Mouse (Mus musculus) right cerebral cortex, postnatal 4 days (tissue): ENCODE data around the gene Rab27a.
"Not testable (repeated sequence)": the region's sequence is repeated elsewhere in the genome, so short reads cannot be mapped to it uniquely, and the experiment has no call there.

Experiments
- DNase-seq: peaks from one replicate; pipeline ENCODE4 v3.0.0-alpha.2; 2022

Rab27a gene

GRCm38 (mm10) chr9:73094580-73094979 lies 49.9 kb downstream of the Rab27a start:
- no peak for DNase-seq

GRCm38 (mm10) chr9:73097898-73098297 lies 53.2 kb downstream of the Rab27a start:
- no peak for DNase-seq

GRCm38 (mm10) chr9:73101536-73101935 lies 56.9 kb downstream of the Rab27a start, which contains the start of gene Khdc3:
Gene Khdc3 (plus strand): TSS chr9:73101836.
- no peak for DNase-seq

- no peak for DNase-seq
These were observed 57.5 kb downstream of the Rab27a start, which contains the start of gene Gm20509 for GRCm38 (mm10) chr9:73102181-73102580. Gene Gm20509 (plus strand): TSS chr9:73102470.

- peak; percentile 23 for DNase-seq
These were observed 58.7 kb downstream of the Rab27a start for GRCm38 (mm10) chr9:73103159-73103879.

- no peak for DNase-seq
These were observed 59.2 kb downstream of the Rab27a start for GRCm38 (mm10) chr9:73103880-73104198.

GRCm38 (mm10) chr9:73105141-73105540 lies 60.5 kb downstream of the Rab27a start:
- no peak for DNase-seq

GRCm38 (mm10) chr9:73105771-73106170 lies 61.1 kb downstream of the Rab27a start:
- DNase-seq = no peak

- peak; percentile 71 for DNase-seq
These were observed 68.6 kb downstream of the Rab27a start, which contains the start of gene Rsl24d1 for GRCm38 (mm10) chr9:73112919-73113906. Gene Rsl24d1 (plus strand): TSS chr9:73113426.

- DNase-seq = not testable (repeated sequence)
These were observed 72.0 kb downstream of the Rab27a start for GRCm38 (mm10) chr9:73116704-73117103.

- DNase-seq = no peak
These were observed 73.4 kb downstream of the Rab27a start for GRCm38 (mm10) chr9:73118012-73118411.

- peak; percentile 37 for DNase-seq
These were observed 77.1 kb downstream of the Rab27a start for GRCm38 (mm10) chr9:73121735-73122134.

GRCm38 (mm10) chr9:73125043-73125570 lies 80.5 kb downstream of the Rab27a start:
- no peak for DNase-seq

- no peak for DNase-seq
These were observed 82.8 kb downstream of the Rab27a start for GRCm38 (mm10) chr9:73127457-73127856.

GRCm38 (mm10) chr9:73129875-73130274 lies 85.2 kb downstream of the Rab27a start:
- DNase-seq = no peak

- no peak for DNase-seq
These were observed 85.9 kb downstream of the Rab27a start for GRCm38 (mm10) chr9:73130529-73130928.

GRCm38 (mm10) chr9:73137341-73137886 lies 92.8 kb downstream of the Rab27a start:
- no peak for DNase-seq
